Comparison of ENCODE assay signal across 8 mouse cellular contexts in genomic region chr8:121828376-121829023, GRCm38 (mm10). TPM values are rescaled to one million over a fixed set of nuclear protein-coding genes. Genes with fewer than 3 reads are reported as not detected.
DNase-seq lines count a peak whose midpoint lies in the region; ATAC-seq and TF ChIP-seq lines count a peak whose summit lies in the region.

No protein-coding gene starts in this region.

- H3K4me3 ChIP-seq in heart, embryonic 13.5 days = peak overlapping the region; percentile 97
- H3K4me3 ChIP-seq in ES-Bruce4 (ENCODE audit: low read depth, low read length) = peak overlapping the region; percentile 96
- H3K4me3 ChIP-seq in forebrain, embryonic 16.5 days (replicated peaks; ENCODE audit: low read length) = peak overlapping the region; percentile 80
- peak overlapping the region; percentile 90 for H3K4me3 ChIP-seq in liver, postnatal 0 days (ENCODE audit: low read depth, low read length)

- H3K27me3 ChIP-seq in heart, embryonic 13.5 days (replicated peaks) = no peaks in the 10 kb centered on the region
- no peaks in the 10 kb centered on the region for H3K27me3 ChIP-seq in ES-Bruce4 (ENCODE audit: control insufficient read depth, insufficient read depth, low read length, poor library complexity, severe bottlenecking)
- no peaks in the 10 kb centered on the region for H3K27me3 ChIP-seq in forebrain, embryonic 16.5 days (replicated peaks; ENCODE audit: control insufficient read depth, insufficient read depth, low read length)
- no peaks in the 10 kb centered on the region for H3K27me3 ChIP-seq in liver, postnatal 0 days (ENCODE audit: insufficient read depth, low read length)

- H3K27ac ChIP-seq in heart, embryonic 13.5 days (replicated peaks) = 0 out of 2 replicates have a peak overlapping the region, but pooled peaks have one; percentile 21
- H3K27ac ChIP-seq in ES-Bruce4 (ENCODE audit: insufficient read depth, low read length) = peak overlapping the region; percentile 22; the same call in 1 of the 2 replicates
- no peak overlapping the region for H3K27ac ChIP-seq in forebrain, embryonic 16.5 days (ENCODE audit: low read length)
- no peak overlapping the region for H3K27ac ChIP-seq in liver, postnatal 0 days (ENCODE audit: low read depth)

- TF ChIP-seq EP300 in ES-Bruce4 (IDR thresholded peaks at IDR 0.05; ENCODE audit: insufficient read depth, low read depth, low read length) = no peak
- TF ChIP-seq EP300 in liver, postnatal 0 days (IDR thresholded peaks at IDR 0.05; ENCODE audit: low read depth) = no peak

- TF ChIP-seq POLR2A in ES-Bruce4 (IDR thresholded peaks at IDR 0.05; ENCODE audit: insufficient read depth, low read length) = no peak

- H3K4me1 ChIP-seq in heart, embryonic 13.5 days = peaks cover 19% of the 10 kb centered on the region
- no peaks in the 10 kb centered on the region for H3K4me1 ChIP-seq in ES-Bruce4 (ENCODE audit: control insufficient read depth, insufficient read depth, low read length)
- peaks cover 18% of the 10 kb centered on the region for H3K4me1 ChIP-seq in forebrain, embryonic 16.5 days (replicated peaks; ENCODE audit: control insufficient read depth, insufficient read depth, low read length)
- peaks cover 18% of the 10 kb centered on the region for H3K4me1 ChIP-seq in liver, postnatal 0 days (ENCODE audit: insufficient read depth)

- peak overlapping the region; percentile 97 for H3K4me2 ChIP-seq in heart, embryonic 13.5 days
- peak overlapping the region; percentile 97 for H3K4me2 ChIP-seq in forebrain, embryonic 16.5 days (ENCODE audit: low read length)
- H3K4me2 ChIP-seq in liver, postnatal 0 days (ENCODE audit: low read depth, low read length) = peak overlapping the region; percentile 97

- no peak for TF ChIP-seq CTCF in ES-Bruce4 (IDR thresholded peaks at IDR 0.05; ENCODE audit: low read depth, low read length)
- no peak for TF ChIP-seq CTCF in liver, postnatal 0 days (IDR thresholded peaks at IDR 0.05; ENCODE audit: low read depth)

- intact Hi-C loops in heart, postnatal 10 days (cut with DNase I) = no loop called here

- H3K36me3 ChIP-seq in heart, embryonic 13.5 days = no peaks in the 10 kb centered on the region
- no peaks in the 10 kb centered on the region for H3K36me3 ChIP-seq in ES-Bruce4 (ENCODE audit: control insufficient read depth, insufficient read depth, low read length, poor library complexity, severe bottlenecking)
- no peaks in the 10 kb centered on the region for H3K36me3 ChIP-seq in forebrain, embryonic 16.5 days (ENCODE audit: control insufficient read depth, insufficient read depth)
- no peaks in the 10 kb centered on the region for H3K36me3 ChIP-seq in liver, postnatal 0 days (replicated peaks; ENCODE audit: insufficient read depth, low read length)

- H3K9me3 ChIP-seq in heart, embryonic 13.5 days = no peaks in the 10 kb centered on the region
- no peaks in the 10 kb centered on the region for H3K9me3 ChIP-seq in ES-Bruce4 (replicated peaks; ENCODE audit: control insufficient read depth, insufficient read depth, low read length, poor library complexity, severe bottlenecking)
- no peaks in the 10 kb centered on the region for H3K9me3 ChIP-seq in forebrain, embryonic 16.5 days (ENCODE audit: control insufficient read depth, low read length)
- no peaks in the 10 kb centered on the region for H3K9me3 ChIP-seq in liver, postnatal 0 days (ENCODE audit: low read length)

- 28% methylated on average over 10 of the region's 10 CpGs for WGBS in heart, embryonic 13.5 days
- WGBS in forebrain, embryonic 16.5 days = 37% methylated on average over 10 of the region's 10 CpGs
- 29% methylated on average over 10 of the region's 10 CpGs for WGBS in liver, postnatal 0 days (ENCODE audit: insufficient replicate concordance)

- H3K9ac ChIP-seq in heart, embryonic 13.5 days = peak overlapping the region; percentile 94
- peak overlapping the region; percentile 83 for H3K9ac ChIP-seq in ES-Bruce4 (ENCODE audit: low read depth, poor library complexity, severe bottlenecking)
- H3K9ac ChIP-seq in forebrain, embryonic 16.5 days (replicated peaks; ENCODE audit: low read depth, low read length) = peak overlapping the region; percentile 82
- H3K9ac ChIP-seq in liver, postnatal 0 days (replicated peaks) = peak overlapping the region; percentile 83

- DNase-seq in heart, postnatal 10 days = no peak
- no peak for DNase-seq in liver, postnatal 0 days
- DNase-seq in ovary, postnatal 10 days (ENCODE audit: low spot score) = no peak
- no peak for DNase-seq in thymus, postnatal 14 days
- no peak for DNase-seq in left cerebral cortex, adult 9 months (ENCODE audit: low spot score in 2 of 2)

- ATAC-seq in heart, embryonic 13.5 days (ENCODE audit: extremely low read depth, insufficient number of reproducible peaks, low FRiP score, low TSS enrichment) = no peak
- no peak for ATAC-seq in forebrain, embryonic 16.5 days
- no peak for ATAC-seq in liver, postnatal 0 days

RNA-seq across cellular contexts. Expression of gene Klhdc4, which starts 0.9 kb away (rescaled TPM):
- 25.7 and 26.8 TPM in 2 replicates for polyA plus RNA-seq in heart, embryonic 13.5 days (2015; fragmentation: Nextera tagmentation; extraction: Ambion mirVana)
- total RNA-seq in heart, postnatal 10 days (2021) = 10 to 100 TPM; 14.4 to 16.0 TPM
- 34.6 and 42.1 TPM in 2 replicates for polyA plus RNA-seq in ES-Bruce4 (2011; ENCODE audit: insufficient read depth, insufficient read length, low read depth, missing spikeins)
- polyA plus RNA-seq in forebrain, embryonic 16.5 days (2015; fragmentation: Nextera tagmentation; extraction: Ambion mirVana) = 45.8 and 51.5 TPM in 2 replicates
- polyA plus RNA-seq in liver, postnatal 0 days (2015; fragmentation: Nextera tagmentation; extraction: Ambion mirVana) = 8.2 and 8.7 TPM in 2 replicates

Comparison
In these comparisons a context has a peak if more than half of its experiments do, and no peak if none do; other contexts are left out.
1. H3K27ac ChIP-seq: peak in heart, embryonic 13.5 days (single experiment) and ES-Bruce4 (single experiment); none in forebrain, embryonic 16.5 days (single experiment) and liver, postnatal 0 days (single experiment).
2. Peak in every context shown above with its lines, with median percentiles within 50 percentile points of each other: H3K4me2 ChIP-seq, H3K4me3 ChIP-seq and H3K9ac ChIP-seq.